Mouse (Mus musculus) heart, adult 18-20 months (tissue): ENCODE results near the gene Rhbdl1. TPM values are rescaled to one million over a fixed set of nuclear protein-coding genes. Genes with fewer than 3 reads are reported as not detected.
A peak's percentile ranks its signal among the peaks of the same experiment; 100 is the strongest.

Experiments used
- DNase-seq, 2 experiments: peaks; one replicate each; pipeline ENCODE4 v3.0.0; 2021 to 2022; ENCODE audit warnings: mixed read lengths in 1 of 2
- long read RNA-seq, 2 experiments: library from polyadenylated mRNA; stranded (forward); transcript quantifications; one replicate each; pipeline ENCODE4 v2.0.0; 2021
- total RNA-seq, 2 experiments: library from RNA; stranded (reverse); gene quantifications; 2 replicates each; pipeline ENCODE4 v1.2.3; 2021

The Rhbdl1 gene
- 1 to 10 TPM; 1.8 to 2.3 TPM for total RNA-seq
- long read RNA-seq, experiment 1, partial matches to known transcripts, result 1 of 9 reads
- long read RNA-seq, experiment 1, other reads (novel, unspliced or antisense), result 5 of 9 reads
- long read RNA-seq, experiment 2, partial matches to known transcripts, result 0 of 1 reads
- long read RNA-seq, experiment 2, other reads (novel, unspliced or antisense), result 1 of 1 reads

GRCm38 (mm10) chr17:25837076-25837410 is at the start of gene Rhbdl1:
Gene Rhbdl1, minus strand, starts transcription at chr17:25837295.
- DNase-seq, result peak; percentile 78 to 82

- DNase-seq, result no peak
These were observed 49.7 kb upstream of the Rhbdl1 start for GRCm38 (mm10) chr17:25886806-25887205.

DNA sequence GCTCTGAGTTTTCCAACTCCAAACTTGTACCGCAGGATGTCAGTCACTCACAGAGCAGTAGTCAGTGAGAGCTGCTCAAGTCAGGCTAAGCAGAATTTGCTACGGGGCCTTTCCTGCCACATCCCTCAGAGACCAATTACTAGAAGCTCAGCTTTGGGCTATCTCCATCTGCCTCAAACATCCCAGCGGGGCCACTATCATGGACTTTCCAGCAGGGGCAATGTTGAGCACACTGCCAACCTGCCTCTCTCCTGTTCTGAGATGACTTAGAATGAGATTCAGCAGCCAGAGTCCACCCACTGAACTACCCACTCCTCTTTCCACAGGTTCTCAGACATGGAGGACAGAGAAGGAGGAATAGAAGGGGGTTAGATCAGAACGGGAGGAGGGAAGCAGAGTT is 48.5 kb upstream of the Rhbdl1 start:
- DNase-seq, result no peak

DNA sequence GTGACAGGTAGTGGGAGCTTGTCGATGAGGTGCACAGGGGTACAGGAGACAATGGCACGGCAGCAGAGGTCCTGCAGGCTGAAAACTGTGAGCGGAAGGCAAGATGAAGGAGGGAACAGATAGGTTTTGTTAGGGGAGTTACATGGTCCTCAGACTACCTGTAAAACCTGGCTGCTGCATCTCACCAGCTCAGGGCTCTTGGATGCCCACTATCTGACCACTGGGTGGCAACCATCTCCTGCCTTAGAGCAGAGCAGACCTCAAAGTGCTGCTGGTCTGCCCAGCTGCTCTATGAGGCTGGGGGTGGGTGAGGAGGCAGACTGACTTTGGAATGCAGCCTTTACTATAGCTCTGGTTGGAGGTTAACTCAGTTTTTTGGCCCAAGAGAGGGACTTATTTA is 46.7 kb upstream of the Rhbdl1 start:
- DNase-seq, result no peak

GRCm38 (mm10) chr17:25883268-25883667 is 46.2 kb upstream of the Rhbdl1 start:
- DNase-seq, result no peak

DNA sequence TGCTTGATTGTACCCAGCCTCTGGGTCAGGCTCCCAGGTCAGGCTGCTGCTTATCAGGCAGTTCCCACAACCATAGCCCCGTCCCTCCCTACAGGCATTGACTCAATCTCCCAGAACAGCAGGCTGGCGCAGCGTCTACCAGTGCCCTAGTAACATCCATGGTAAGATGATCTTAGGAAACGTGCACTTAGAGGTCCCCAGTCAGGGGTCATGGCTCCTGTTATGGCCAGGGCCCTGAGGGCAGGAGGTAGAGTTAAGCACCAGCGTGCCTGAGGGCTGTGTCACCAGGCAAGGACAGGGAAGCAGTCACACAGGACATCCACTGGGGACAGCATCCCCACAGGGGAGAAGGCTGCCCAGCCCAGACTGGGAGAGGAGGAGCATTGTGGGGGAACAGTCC is 45.2 kb upstream of the Rhbdl1 start:
- no peak for DNase-seq

DNA sequence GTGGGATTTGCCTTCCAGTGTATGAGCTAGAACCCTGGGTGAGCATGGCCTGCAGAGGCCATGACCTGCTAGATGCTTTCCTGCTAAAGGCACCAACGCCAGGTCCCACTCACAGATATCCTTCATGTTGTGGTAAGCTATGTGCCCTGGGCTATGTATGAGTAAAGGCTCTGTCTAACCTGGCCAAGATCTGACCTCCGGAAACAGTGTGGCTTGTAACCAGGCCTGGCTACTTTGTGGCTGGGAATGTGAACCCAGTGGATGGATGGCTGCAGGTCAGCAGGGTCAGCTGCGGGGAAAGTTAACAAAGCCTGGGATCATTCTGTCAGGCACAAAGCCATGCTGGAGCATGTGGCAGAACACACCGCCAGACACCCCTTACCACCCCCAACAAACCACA is 44.6 kb upstream of the Rhbdl1 start:
- DNase-seq, result no peak

DNA sequence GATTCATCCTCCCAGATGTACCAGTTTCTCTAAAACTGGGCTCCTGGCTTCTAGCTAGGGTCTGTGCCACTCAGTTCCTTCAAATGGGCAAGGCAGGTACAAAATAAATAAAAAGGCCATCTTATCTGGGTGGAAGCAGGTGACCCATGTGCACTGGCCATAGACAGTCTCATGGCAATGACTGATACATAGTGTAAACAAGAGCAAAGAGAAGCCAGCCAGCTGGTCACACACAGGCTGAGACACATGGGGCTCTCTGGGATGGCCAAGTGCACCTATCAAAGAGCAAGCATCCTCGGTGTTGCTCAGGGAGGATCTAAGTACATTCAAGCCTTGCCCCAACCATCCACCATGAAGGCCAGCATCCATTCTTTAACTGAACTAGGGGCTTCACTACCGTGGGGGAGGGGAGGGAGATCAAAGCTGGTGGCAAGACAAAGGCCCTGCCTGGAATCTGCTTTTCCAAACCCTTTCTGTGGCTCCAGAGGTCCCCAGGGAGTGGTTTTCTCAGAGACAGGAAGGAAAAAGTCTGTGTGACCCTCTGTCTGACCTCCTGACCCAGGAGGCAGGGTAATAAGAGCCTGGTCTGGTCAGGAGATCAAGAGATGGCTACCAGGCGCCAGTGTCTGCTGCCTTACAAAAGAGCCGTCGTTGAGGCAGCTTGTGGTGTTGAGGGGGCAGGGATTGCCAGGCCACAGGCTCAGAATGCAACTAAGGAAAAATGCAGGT is 44.0 kb upstream of the Rhbdl1 start:
- no peak for DNase-seq

DNA sequence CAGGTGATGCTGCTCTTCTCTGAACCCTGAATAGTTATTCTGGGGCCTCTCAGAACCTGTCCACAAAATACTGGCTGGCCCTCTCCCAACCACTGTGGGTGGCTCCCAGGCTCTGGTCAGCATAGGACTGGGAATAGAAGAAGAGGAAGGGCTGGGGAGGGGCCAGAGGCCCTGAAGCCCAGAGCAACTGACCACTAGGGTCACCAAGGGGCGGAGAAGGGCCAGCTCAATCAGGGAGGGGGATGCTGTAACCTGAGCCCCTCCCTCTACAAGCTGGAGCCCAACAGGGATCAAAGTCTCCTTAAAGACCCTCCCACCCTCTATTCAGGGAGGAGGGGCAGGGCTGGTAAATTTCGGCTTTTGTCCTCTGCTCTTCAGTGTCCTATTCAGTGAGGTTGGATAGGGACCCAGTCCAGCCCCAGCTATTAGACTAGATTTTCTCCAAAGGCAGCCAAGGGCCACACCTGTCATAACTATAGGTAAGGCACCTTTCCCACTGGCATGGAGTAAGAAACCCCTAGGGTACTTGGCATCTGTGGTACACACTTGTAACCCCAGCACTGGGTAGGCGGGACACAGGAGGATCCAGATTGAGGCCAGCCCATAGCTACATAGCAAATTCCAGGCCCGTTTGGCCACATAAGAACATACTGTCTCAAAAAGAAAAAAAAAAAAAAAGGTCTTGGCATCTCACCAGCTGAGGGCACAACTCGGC is 43.3 kb upstream of the Rhbdl1 start, which contains the start of gene Wfikkn1:
TSS of gene Wfikkn1 (minus strand) at position 663 of the 715 bp plus-strand sequence.
- no peak for DNase-seq

- no peak for DNase-seq
These were observed 42.7 kb upstream of the Rhbdl1 start for GRCm38 (mm10) chr17:25879750-25880149.

DNA sequence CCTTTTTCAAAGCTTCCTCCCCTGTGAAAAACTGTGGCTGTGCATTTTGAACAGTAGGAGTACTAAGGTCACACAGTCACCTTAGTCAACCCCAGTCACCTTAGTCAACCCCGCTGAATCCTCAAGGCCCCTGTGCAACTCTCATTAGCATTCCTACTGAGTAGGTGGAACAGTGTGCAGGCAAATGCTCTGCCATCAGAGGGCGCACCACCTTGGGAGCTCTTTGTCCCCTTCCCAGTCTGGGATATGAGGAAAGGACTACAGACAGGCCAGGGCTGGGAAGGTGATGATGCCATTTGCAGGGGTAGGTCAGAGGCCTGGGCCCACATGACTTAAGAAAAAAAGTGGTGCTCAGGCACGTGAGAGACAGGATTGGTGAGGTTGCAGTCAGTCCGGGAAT is 42.2 kb upstream of the Rhbdl1 start:
- no peak for DNase-seq

GRCm38 (mm10) chr17:25878611-25879180 is 41.6 kb upstream of the Rhbdl1 start:
- no peak for DNase-seq

- DNase-seq, result no peak
These were observed 40.9 kb upstream of the Rhbdl1 start for GRCm38 (mm10) chr17:25877741-25878610.

DNA sequence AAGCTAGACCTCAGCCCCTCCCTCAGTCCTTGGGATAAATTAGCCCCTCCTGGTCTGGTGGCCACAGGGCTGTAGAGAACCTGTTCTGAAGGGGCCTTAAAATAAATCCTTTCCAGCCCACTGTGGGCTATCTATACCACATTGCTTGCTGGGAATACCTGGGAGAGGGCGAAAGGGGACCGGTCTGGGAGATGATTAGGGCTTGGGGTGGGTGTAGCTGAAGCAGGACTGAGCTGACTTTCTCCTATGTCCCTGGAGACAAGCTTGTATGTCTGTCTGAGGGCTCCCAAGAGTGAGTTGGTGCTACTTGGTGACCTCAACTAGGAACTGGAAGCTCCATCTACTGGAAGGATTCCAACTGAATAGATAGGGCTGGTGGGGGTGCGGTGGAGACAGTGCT is 39.9 kb upstream of the Rhbdl1 start:
- DNase-seq, result no peak

DNA sequence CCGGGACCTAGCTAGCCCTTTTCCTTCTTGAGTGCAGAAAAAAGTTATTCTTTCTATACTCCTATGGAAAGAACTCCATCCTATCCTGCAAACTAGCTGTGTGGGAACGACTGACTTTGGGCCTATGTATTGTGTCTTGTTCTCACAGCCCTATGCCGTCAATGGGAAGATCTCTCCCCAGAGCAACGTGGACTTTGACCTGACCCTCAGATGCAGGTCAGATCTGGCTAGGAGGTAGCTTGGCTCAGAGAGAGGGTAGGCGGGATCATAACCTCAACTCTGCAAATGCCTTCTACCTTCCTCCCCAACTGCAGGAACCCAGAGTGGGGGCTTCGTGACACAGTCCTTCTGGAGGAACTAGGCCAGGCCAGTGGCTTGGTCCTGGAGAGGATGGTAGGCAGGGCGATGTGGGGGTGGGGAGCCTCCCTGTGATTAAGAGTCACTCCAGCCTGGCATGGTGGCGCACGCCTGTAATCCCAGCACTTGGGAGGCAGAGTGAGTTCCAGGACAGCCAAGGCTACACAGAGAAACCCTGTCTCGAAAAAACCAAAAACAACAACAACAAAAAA is 39.3 kb upstream of the Rhbdl1 start:
- no peak for DNase-seq

GRCm38 (mm10) chr17:25875171-25876136 is 38.4 kb upstream of the Rhbdl1 start:
- peak; percentile 89 to 93 for DNase-seq

DNA sequence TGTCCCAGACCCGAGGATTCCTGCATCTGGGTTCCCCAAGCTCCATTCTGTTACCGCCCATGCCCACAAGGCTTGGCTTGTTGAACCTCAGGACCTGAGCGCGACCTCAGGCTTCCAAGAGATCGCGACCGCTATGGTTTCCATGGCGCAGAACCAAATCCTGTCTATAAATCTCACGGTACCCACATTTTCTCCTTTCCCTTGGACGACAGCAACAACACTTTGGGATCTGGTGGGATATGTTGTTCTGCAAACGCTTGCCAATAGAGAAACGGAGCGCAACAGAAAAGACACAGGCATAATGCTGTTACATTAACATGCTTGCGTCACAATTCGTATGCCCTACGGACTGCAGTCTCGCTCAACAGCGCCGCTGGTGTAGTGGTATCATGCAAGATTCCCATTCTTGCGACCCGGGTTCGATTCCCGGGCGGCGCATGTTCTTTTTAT is 37.7 kb upstream of the Rhbdl1 start, which contains the start of gene Mettl26:
TSS of gene Mettl26 (plus strand) at position 354 of the 450 bp plus-strand sequence.
- DNase-seq, result peak; percentile 92 to 99

DNA sequence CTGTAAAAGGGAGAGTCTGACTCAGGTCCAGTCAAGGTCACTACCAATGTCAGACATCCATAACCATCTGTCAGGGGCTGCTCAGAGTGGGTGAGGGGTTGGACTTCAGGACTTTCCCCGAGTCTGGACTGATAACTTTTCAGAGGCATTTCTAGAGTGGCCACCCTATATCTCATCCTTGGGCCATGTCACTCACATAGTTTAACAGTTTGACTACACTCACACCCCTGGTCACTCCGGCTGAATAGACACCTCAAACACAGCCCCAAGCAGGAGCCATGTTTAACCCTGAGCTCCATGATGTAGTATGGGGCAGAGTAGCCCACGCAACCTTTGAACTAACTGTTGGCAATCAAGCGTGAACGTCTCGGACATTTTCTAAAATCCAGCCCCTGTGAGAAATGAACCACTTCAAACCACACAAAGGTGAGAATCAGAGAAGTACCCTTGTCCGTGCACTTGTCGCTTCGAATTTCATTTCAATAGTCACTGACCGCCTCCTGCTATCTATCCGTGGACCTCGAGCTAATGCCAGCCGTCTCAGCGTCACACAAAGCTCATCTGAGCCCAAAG is 37.1 kb upstream of the Rhbdl1 start:
- no peak for DNase-seq

GRCm38 (mm10) chr17:25873405-25874147 is 36.5 kb upstream of the Rhbdl1 start:
- DNase-seq, result no peak
